Mouse (Mus musculus) lung, embryonic 14.5 days (tissue): ENCODE results near the gene Atf6. TPM values are rescaled to one million over a fixed set of nuclear protein-coding genes. Genes with fewer than 3 reads are reported as not detected.

Experiments used
- ATAC-seq: fragments of 200-750 bp; cut with Nextera tagmentation; 2 replicates; pipeline ENCODE4 v1.8.0; 2017; ENCODE audit warnings: mild to moderate bottlenecking, moderate TSS enrichment, moderate library complexity; ENCODE audit not compliant: insufficient read depth
- DNase-seq: peaks from one replicate; pipeline ENCODE4 v3.0.0-alpha.2; 2015
- H3K27ac ChIP-seq: fragments of 300-500 bp; sonication (generic); 2 replicates; pipeline ENCODE4 v1.5.1; 2014; ENCODE audit warnings: low read depth, mild to moderate bottlenecking, moderate library complexity
- H3K27me3 ChIP-seq: fragments of 300-500 bp; sonication (generic); 2 replicates; pipeline ENCODE4 v1.6.1; 2014; ENCODE audit warnings: low read length, control low read depth; ENCODE audit not compliant: insufficient read depth
- H3K36me3 ChIP-seq: fragments of 300-500 bp; sonication (generic); 2 replicates; pipeline ENCODE4 v1.6.1; 2014; ENCODE audit warnings: control low read depth; ENCODE audit not compliant: insufficient read depth
- H3K4me1 ChIP-seq: fragments of 300-500 bp; sonication (generic); 2 replicates; pipeline ENCODE4 v1.6.1; 2014; ENCODE audit warnings: antibody characterized with exemption, control low read depth; ENCODE audit not compliant: insufficient read depth
- H3K4me2 ChIP-seq: fragments of 300-500 bp; sonication (generic); 2 replicates; pipeline ENCODE4 v1.6.1; 2014; ENCODE audit warnings: mild to moderate bottlenecking
- H3K4me3 ChIP-seq: fragments of 300-500 bp; sonication (generic); 2 replicates; pipeline ENCODE4 v1.5.1; 2014; ENCODE audit warnings: low read depth, low read length
- H3K9ac ChIP-seq: fragments of 300-500 bp; sonication (generic); 2 replicates; pipeline ENCODE4 v1.6.1; 2014
- H3K9me3 ChIP-seq: fragments of 300-500 bp; sonication (generic); 2 replicates; pipeline ENCODE4 v1.6.1; 2016; ENCODE audit warnings: low read depth, low read length, control low read depth
- CTCF ChIP-seq: IDR thresholded peaks from 2 replicates; pipeline ENCODE4 v1.5.1; 2016; ENCODE audit warnings: antibody characterized with exemption, low read depth
- WGBS: fragments of 180-500 bp; shearing (Covaris S2); extraction: QIAGEN DNeasy Blood & Tissue Kit; methylation state at CpG from one replicate; pipeline ENCODE4 v1.1.7; 2014; 5-methylcytosine and 5-hydroxymethylcytosine counted together
- polyA plus RNA-seq: library from polyadenylated mRNA; unstranded; fragments of >200 nt; fragmentation: Nextera tagmentation; extraction: Ambion mirVana; gene quantifications from 2 replicates; pipeline ENCODE4 v1.2.1, GENCODE M21; 2014

Gene Atf6
- 9.9 and 11.2 TPM in 2 replicates for polyA plus RNA-seq

DNA sequence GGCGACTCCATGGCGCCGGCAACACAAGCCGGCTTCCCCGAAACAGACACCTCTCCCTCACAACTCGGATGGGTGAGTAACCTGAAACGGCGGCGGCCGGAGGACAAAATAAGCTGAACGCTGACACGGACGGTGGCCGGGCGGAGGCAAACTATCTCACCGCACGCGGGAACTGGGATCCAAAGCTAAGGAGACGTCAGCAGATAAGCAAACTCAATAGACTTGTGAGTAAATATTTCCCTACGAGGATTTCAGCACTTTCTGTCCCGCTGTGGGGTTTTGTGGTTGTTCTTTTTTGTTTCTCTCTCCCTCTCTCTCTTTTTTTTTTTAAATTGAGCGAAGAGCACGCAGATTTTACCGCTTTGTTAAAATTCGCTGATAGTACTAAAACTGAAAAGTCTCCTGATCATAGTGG is at the start of gene Atf6:
TSS of gene Atf6 (minus strand) at position 81 of the 415 bp plus-strand sequence.
- peak within 1 kb of the TSS; percentile 85 for H3K9ac ChIP-seq
- no peak for TF ChIP-seq CTCF
- ATAC-seq: peak; percentile 84
- WGBS: under 1% methylated on average over 25 of the region's 25 CpGs
- peak within 1 kb of the TSS; percentile 92 for H3K4me3 ChIP-seq
- peak within 1 kb of the TSS; percentile 75 for H3K27ac ChIP-seq
- no peaks in the 10 kb centered on the region for H3K4me1 ChIP-seq
- DNase-seq: peak; percentile 97
- peaks cover 9% of the 10 kb centered on the region; the same call in 1 of the 2 replicates for H3K36me3 ChIP-seq
- H3K9me3 ChIP-seq: no peaks in the 10 kb centered on the region
- H3K27me3 ChIP-seq: no peaks in the 10 kb centered on the region
- H3K4me2 ChIP-seq: peak within 1 kb of the TSS; percentile 87

DNA sequence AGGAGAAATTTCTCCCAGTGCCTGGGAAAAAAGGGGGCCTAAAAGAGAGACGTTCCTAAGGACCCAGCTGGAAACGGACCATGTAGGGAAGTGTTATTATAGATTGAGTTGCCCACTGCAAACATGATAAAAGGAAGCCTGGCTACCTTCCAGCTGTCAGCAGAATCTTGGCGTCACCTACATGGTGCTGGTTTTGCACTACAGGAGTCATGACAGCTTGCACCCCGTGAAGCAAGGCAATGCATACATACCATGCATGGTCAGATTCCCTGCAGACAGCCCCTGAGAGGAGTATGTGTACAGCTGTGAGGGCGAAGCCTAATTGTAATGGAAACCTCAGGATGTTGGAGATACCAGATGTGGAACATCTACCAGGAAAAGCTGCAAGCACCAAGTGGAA is 48.1 kb upstream of the Atf6 start:
- DNase-seq: peak; percentile 32
- no peak overlapping the region for H3K27ac ChIP-seq
- TF ChIP-seq CTCF: no peak
- no peak overlapping the region for H3K4me3 ChIP-seq
- no peaks in the 10 kb centered on the region for H3K4me1 ChIP-seq
- WGBS: 35% methylated on average over 5 of the region's 5 CpGs
- no peaks in the 10 kb centered on the region for H3K9me3 ChIP-seq
- no peak overlapping the region for H3K4me2 ChIP-seq
- no peaks in the 10 kb centered on the region for H3K27me3 ChIP-seq
- no peaks in the 10 kb centered on the region for H3K36me3 ChIP-seq
- ATAC-seq: 0 out of 2 replicates have a peak, but pooled peaks have one; percentile 28
- H3K9ac ChIP-seq: no peak overlapping the region

DNA sequence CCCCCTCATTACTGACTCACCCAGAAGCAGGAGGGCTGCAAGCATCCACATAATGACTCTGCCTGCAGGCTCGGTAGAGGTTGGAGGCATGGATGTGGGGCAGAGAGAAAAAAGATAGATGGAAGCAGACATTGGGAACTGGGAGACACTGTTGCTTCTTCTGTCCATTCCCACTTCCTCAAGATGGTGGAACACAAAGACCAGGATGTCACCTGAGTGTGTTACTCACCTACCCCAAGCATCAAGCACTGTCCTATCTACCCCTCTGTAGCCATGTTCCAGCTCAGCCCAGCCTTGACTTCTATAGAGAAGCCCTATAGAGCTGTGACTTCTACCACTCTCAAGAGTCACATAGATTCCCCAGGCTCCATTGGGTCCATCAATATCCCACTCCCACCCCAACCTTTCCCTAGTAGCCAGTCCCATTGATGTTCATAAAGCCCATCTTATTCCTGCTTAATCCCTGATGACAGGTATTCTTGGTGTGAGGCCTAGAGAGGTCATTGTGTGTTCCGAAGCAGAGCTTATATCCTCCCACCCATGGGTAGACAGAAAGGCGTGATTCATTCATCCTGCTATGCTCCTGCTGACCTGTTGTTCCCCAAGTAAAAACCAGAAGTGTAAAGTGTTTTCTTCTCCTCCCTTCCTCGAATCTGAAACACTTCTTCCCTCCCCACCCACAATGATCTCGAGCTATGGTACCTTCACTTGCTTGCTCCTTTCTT is 45.5 kb upstream of the Atf6 start, which contains the start of gene Fcrlb:
TSS of gene Fcrlb (minus strand) at position 51 of the 725 bp plus-strand sequence.
- no peaks in the 10 kb centered on the region for H3K36me3 ChIP-seq
- ATAC-seq: no peak
- WGBS: 58% methylated on average over 5 of the region's 5 CpGs
- H3K4me3 ChIP-seq: no peak within 1 kb of the TSS
- no peak for TF ChIP-seq CTCF
- H3K27ac ChIP-seq: no peak within 1 kb of the TSS
- H3K9me3 ChIP-seq: no peaks in the 10 kb centered on the region
- H3K4me1 ChIP-seq: peaks cover 6% of the 10 kb centered on the region; the same call in 1 of the 2 replicates
- DNase-seq: no peak
- no peak within 1 kb of the TSS for H3K4me2 ChIP-seq
- H3K9ac ChIP-seq: no peak within 1 kb of the TSS
- peaks cover 12% of the 10 kb centered on the region for H3K27me3 ChIP-seq

DNA sequence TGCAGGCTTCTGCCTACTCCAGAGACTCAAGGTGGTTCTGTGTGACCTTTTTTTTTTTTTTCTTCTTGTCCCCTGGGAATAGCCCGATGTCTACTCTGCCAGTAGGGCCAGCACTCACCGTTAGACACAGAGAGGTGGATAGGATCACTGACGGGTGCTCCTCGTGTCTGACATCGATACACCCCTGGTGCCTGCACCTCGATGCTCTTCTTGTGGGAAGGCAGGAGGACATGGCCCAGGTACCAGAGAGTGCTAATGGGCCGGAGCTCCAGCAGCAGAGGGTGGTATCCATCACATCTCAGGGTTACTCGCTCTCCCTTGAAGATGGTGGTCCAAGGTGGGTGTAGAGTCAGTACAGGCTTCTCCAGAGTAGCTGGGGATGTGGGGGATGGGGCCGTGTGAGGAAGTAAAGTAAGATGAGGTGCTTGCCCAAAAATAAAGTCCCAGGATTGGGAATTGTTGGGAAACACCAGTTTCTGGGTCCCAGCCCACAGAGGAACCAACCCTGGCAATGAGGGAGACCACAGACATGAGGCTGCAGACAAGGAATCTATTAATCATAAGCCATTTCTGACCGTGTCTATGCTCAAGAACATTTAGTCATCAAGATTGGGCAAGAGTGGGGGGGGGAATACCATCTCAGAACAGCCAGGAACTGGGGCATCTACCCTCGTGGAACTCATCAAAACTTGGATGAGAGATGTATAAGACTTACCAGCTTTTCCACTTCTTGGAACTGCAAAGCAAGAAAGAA is 44.5 kb upstream of the Atf6 start:
- no peak overlapping the region for H3K9ac ChIP-seq
- peaks cover 7% of the 10 kb centered on the region; the same call in 1 of the 2 replicates for H3K4me1 ChIP-seq
- WGBS: 80% methylated on average over 11 of the region's 11 CpGs
- ATAC-seq (no peak), DNase-seq (no peak)
- H3K27me3 ChIP-seq: peaks cover 21% of the 10 kb centered on the region
- no peak overlapping the region for H3K4me2 ChIP-seq
- H3K27ac ChIP-seq: no peak overlapping the region
- TF ChIP-seq CTCF: no peak
- no peaks in the 10 kb centered on the region for H3K36me3 ChIP-seq
- H3K4me3 ChIP-seq: no peak overlapping the region
- H3K9me3 ChIP-seq: no peaks in the 10 kb centered on the region

DNA sequence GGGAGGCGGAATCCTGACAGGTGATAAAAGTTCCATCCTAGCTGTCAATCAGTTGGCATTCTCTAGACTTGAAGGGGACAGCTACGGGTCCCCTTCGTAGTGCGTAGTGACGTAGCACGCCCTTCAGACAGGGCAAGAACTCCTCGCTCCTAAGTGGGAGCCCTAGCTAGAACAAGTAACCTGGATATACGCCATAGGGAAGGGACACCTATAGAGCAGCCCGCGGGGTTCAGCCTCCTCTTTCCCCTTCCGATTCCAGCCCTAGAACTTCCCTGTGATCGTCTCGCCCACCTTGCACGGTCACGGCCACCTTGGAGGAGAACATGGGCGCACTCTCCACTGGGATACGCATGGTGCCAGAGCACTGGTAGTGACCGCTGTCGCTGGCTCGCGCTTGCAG is 40.8 kb upstream of the Atf6 start:
- no peak for TF ChIP-seq CTCF
- no peak overlapping the region for H3K9ac ChIP-seq
- H3K4me2 ChIP-seq: peak overlapping the region; percentile 91
- H3K4me3 ChIP-seq: peak overlapping the region; percentile 50
- peaks cover 30% of the 10 kb centered on the region for H3K27me3 ChIP-seq
- ATAC-seq (peak; percentile 78), DNase-seq (no peak)
- H3K4me1 ChIP-seq: peaks cover 7% of the 10 kb centered on the region; the same call in 1 of the 2 replicates
- H3K36me3 ChIP-seq: no peaks in the 10 kb centered on the region
- no peak overlapping the region for H3K27ac ChIP-seq
- 3% methylated on average over 21 of the region's 21 CpGs for WGBS
- no peaks in the 10 kb centered on the region for H3K9me3 ChIP-seq

DNA sequence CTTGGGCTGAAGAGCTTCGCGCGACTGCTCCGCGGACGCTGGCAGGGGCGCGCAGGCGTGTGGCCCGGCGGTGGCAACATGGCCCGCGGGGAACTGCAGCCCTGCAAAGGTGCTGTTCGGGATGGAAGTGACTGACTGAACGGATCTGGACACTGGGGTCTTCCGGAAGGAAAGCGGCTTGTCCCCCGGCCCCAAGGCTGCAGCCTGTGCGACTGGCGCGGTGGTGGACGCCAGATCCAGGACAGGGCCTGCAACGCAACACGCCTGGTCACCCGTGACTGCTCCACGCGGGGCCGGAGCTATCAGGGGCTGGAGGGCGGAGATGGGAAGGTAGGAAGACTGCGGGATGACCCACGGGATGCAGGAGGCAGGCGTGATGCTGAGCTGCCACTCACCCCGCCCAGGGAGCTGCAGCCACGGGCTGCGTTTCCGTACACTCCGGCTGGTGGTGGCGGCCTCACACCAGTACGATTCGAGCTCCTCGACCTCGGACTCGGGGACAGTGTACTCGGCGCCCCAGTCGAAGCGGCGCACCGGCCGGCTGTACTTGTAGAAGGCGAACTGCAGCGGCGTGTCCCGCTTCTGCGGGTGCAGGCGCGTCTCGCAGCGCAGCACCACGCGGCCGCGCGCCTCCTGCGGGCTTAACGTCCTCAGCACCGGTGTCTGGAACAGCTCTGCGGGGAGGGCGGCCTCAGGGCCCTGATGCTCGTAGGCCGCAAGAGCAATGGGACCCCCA is 40.1 kb upstream of the Atf6 start:
- DNase-seq: peak; percentile 74
- Histone ChIP-seq H3K9me3 (no peaks in the 10 kb centered on the region), H3K9ac (peak overlapping the region; percentile 16), H3K4me3 (peak overlapping the region; percentile 50), H3K4me2 (peak overlapping the region; percentile 91), H3K36me3 (no peaks in the 10 kb centered on the region), H3K4me1 (peaks cover 7% of the 10 kb centered on the region; the same call in 1 of the 2 replicates), H3K27me3 (peaks cover 30% of the 10 kb centered on the region), H3K27ac (no peak overlapping the region)
- TF ChIP-seq CTCF: no peak
- WGBS: under 1% methylated on average over 71 of the region's 71 CpGs
- peak; percentile 78; the same call in 1 of the 2 replicates for ATAC-seq
